Mouse (Mus musculus) ES-Bruce4 (cell line): Measurements from ENCODE around the gene Cdh13.

ENCODE experiments used
- CTCF ChIP-seq: IDR thresholded peaks from one replicate; pipeline ENCODE4 v1.8.1; 2011; ENCODE audit warnings: low read depth, low read length
- EP300 ChIP-seq: IDR thresholded peaks from 2 replicates; pipeline ENCODE4 v1.6.1; 2011; ENCODE audit warnings: low read depth, low read length; ENCODE audit not compliant: insufficient read depth
- POLR2A ChIP-seq: IDR thresholded peaks from one replicate; pipeline ENCODE4 v1.8.1; 2011; ENCODE audit warnings: low read length; ENCODE audit not compliant: insufficient read depth

GRCm38 (mm10) chr8:119072291-119072690 lies 788.8 kb downstream of the Cdh13 start:
- no peak for TF ChIP-seq POLR2A
- no peak for TF ChIP-seq CTCF
- no peak for TF ChIP-seq EP300
